Mouse (Mus musculus) intestine, embryonic 14.5 days (tissue): ENCODE measurements around the gene Skida1. TPM values are rescaled to one million over a fixed set of nuclear protein-coding genes. Genes with fewer than 3 reads are reported as not detected.
A peak's percentile ranks its signal among the peaks of the same experiment; 100 is the strongest.

Experiments
- ATAC-seq: fragments of 200-750 bp; cut with Nextera tagmentation; replicated peaks from 2 replicates; pipeline ENCODE4 v1.8.0; 2017; ENCODE audit warnings: low read depth, moderate number of reproducible peaks, moderate TSS enrichment, moderate library complexity; ENCODE audit not compliant: low FRiP score, low TSS enrichment
- DNase-seq: peaks from one replicate; pipeline ENCODE4 v3.0.0-alpha.2; 2018; ENCODE audit warnings: low spot score
- H3K27ac ChIP-seq: fragments of 300-500 bp; sonication (generic); 2 replicates; pipeline ENCODE4 v1.5.1; 2014; ENCODE audit warnings: low read depth, mild to moderate bottlenecking, control low read depth
- H3K27me3 ChIP-seq: fragments of 300-500 bp; sonication (generic); replicated peaks from 2 replicates; pipeline ENCODE4 v1.6.1; 2014; ENCODE audit warnings: low read length, control low read depth; ENCODE audit not compliant: control insufficient read depth, insufficient read depth
- H3K36me3 ChIP-seq: fragments of 300-500 bp; sonication (generic); 2 replicates; pipeline ENCODE4 v1.6.1; 2014; ENCODE audit warnings: low read length, control low read depth; ENCODE audit not compliant: control insufficient read depth, insufficient read depth
- H3K4me1 ChIP-seq: fragments of 300-500 bp; sonication (generic); replicated peaks from 2 replicates; pipeline ENCODE4 v1.6.1; 2014; ENCODE audit warnings: low read length, control low read depth, mixed read lengths; ENCODE audit not compliant: control insufficient read depth, insufficient read depth
- H3K4me2 ChIP-seq: fragments of 300-500 bp; sonication (generic); 2 replicates; pipeline ENCODE4 v1.6.1; 2014; ENCODE audit warnings: low read length
- H3K4me3 ChIP-seq: fragments of 300-500 bp; sonication (generic); 2 replicates; pipeline ENCODE4 v1.5.1; 2014; ENCODE audit warnings: low read depth, low read length, control low read depth, mixed read lengths
- H3K9ac ChIP-seq: fragments of 300-500 bp; sonication (generic); 2 replicates; pipeline ENCODE4 v1.6.1; 2014; ENCODE audit warnings: mild to moderate bottlenecking, low read length
- H3K9me3 ChIP-seq: fragments of 300-500 bp; sonication (generic); 2 replicates; pipeline ENCODE4 v1.6.1; 2016; ENCODE audit warnings: low read length, control low read depth; ENCODE audit not compliant: control insufficient read depth
- WGBS: fragments of 180-500 bp; shearing (Covaris S2); extraction: QIAGEN DNeasy Blood & Tissue Kit; methylation state at CpG from one replicate; pipeline ENCODE4 v1.1.7; 2014; 5-methylcytosine and 5-hydroxymethylcytosine counted together
- polyA plus RNA-seq: library from polyadenylated mRNA; unstranded; fragments of >200 nt; fragmentation: Nextera tagmentation; extraction: Ambion mirVana; gene quantifications from 2 replicates; pipeline ENCODE4 v1.2.1, GENCODE M21; 2014

The Skida1 gene
- polyA plus RNA-seq, 1 experiment from 2014 or later, result 3.3 TPM

GRCm38 (mm10) chr2:18052581-18052980 is 3.7 kb upstream of the Skida1 start:
- DNase-seq (no peak), ATAC-seq (no peak)
- H3K36me3 ChIP-seq, result no peaks in the 10 kb centered on the region
- no peak overlapping the region for H3K4me3 ChIP-seq
- H3K27ac ChIP-seq, result no peak overlapping the region
- no peaks in the 10 kb centered on the region for H3K9me3 ChIP-seq
- H3K9ac ChIP-seq, result no peak overlapping the region
- 59% methylated on average over 3 of the region's 3 CpGs for WGBS
- no peaks in the 10 kb centered on the region for H3K27me3 ChIP-seq
- peaks cover 42% of the 10 kb centered on the region for H3K4me1 ChIP-seq
- no peak overlapping the region for H3K4me2 ChIP-seq

GRCm38 (mm10) chr2:18051831-18052170 is 3.0 kb upstream of the Skida1 start:
- 65% methylated on average over 3 of the region's 3 CpGs for WGBS
- H3K4me1 ChIP-seq, result peaks cover 42% of the 10 kb centered on the region
- H3K27me3 ChIP-seq, result no peaks in the 10 kb centered on the region
- no peak overlapping the region for H3K9ac ChIP-seq
- H3K4me3 ChIP-seq, result no peak overlapping the region
- ATAC-seq (no peak), DNase-seq (no peak)
- no peaks in the 10 kb centered on the region for H3K36me3 ChIP-seq
- H3K4me2 ChIP-seq, result no peak overlapping the region
- H3K9me3 ChIP-seq, result no peaks in the 10 kb centered on the region
- no peak overlapping the region for H3K27ac ChIP-seq

GRCm38 (mm10) chr2:18051026-18051830 is 2.4 kb upstream of the Skida1 start:
- 0 out of 2 replicates have a peak overlapping the region, but pooled peaks have one; percentile 54 for H3K27ac ChIP-seq
- no peak overlapping the region for H3K4me3 ChIP-seq
- H3K9ac ChIP-seq, result 0 out of 2 replicates have a peak overlapping the region, but pooled peaks have one; percentile 25
- no peaks in the 10 kb centered on the region for H3K9me3 ChIP-seq
- ATAC-seq (no peak), DNase-seq (no peak)
- H3K4me1 ChIP-seq, result peaks cover 42% of the 10 kb centered on the region
- 38% methylated on average over 11 of the region's 11 CpGs for WGBS
- peak overlapping the region; percentile 85 for H3K4me2 ChIP-seq
- H3K27me3 ChIP-seq, result no peaks in the 10 kb centered on the region
- no peaks in the 10 kb centered on the region for H3K36me3 ChIP-seq

- ATAC-seq, result no peak
- peaks cover 48% of the 10 kb centered on the region for H3K4me1 ChIP-seq
- H3K36me3 ChIP-seq, result no peaks in the 10 kb centered on the region
- H3K27me3 ChIP-seq, result no peaks in the 10 kb centered on the region
- WGBS, result 25% methylated on average over 10 of the region's 10 CpGs
- no peak for DNase-seq
- peak overlapping the region; percentile 85 for H3K4me2 ChIP-seq
- H3K9ac ChIP-seq, result peak overlapping the region; percentile 25; the same call in 1 of the 2 replicates
- H3K4me3 ChIP-seq, result peak overlapping the region; percentile 13; the same call in 1 of the 2 replicates
- peak overlapping the region; percentile 54; the same call in 1 of the 2 replicates for H3K27ac ChIP-seq
- no peaks in the 10 kb centered on the region for H3K9me3 ChIP-seq
These were observed 1.7 kb upstream of the Skida1 start for GRCm38 (mm10) chr2:18050541-18050985.

GRCm38 (mm10) chr2:18050018-18050417 is 1.2 kb upstream of the Skida1 start:
- Histone ChIP-seq H3K4me2 (peak overlapping the region; percentile 85), H3K36me3 (no peaks in the 10 kb centered on the region), H3K9ac (peak overlapping the region; percentile 87), H3K27me3 (no peaks in the 10 kb centered on the region), H3K4me3 (0 out of 2 replicates have a peak overlapping the region, but pooled peaks have one; percentile 74), H3K9me3 (no peaks in the 10 kb centered on the region), H3K27ac (peak overlapping the region; percentile 95; the same call in 1 of the 2 replicates), H3K4me1 (peaks cover 47% of the 10 kb centered on the region)
- no peak for DNase-seq
- ATAC-seq, result no peak
- WGBS, result 34% methylated on average over 2 of the region's 2 CpGs

GRCm38 (mm10) chr2:18049279-18049821 is 499 bp upstream of the Skida1 start:
- peak overlapping the region; percentile 87 for H3K9ac ChIP-seq
- peak; percentile 36; the same call in 1 of the 2 replicates for ATAC-seq
- 15% methylated on average over 11 of the region's 11 CpGs for WGBS

GRCm38 (mm10) chr2:18047646-18048452 is 1.0 kb downstream of the Skida1 start:
- DNase-seq (peak; percentile 90), ATAC-seq (no peak; the same call in none of the 2 replicates)
- WGBS, result under 1% methylated on average over 70 of the region's 70 CpGs
- Histone ChIP-seq H3K27me3 (no peaks in the 10 kb centered on the region), H3K9me3 (no peaks in the 10 kb centered on the region), H3K36me3 (no peaks in the 10 kb centered on the region), H3K4me1 (peaks cover 44% of the 10 kb centered on the region), H3K9ac (peak overlapping the region; percentile 87), H3K4me3 (peak overlapping the region; percentile 74), H3K4me2 (peak overlapping the region; percentile 85), H3K27ac (peak overlapping the region; percentile 95)

More at GRCm38 (mm10) chr2:18049279-18049821, 499 bp upstream of the Skida1 start:
- Histone ChIP-seq H3K27me3 (no peaks in the 10 kb centered on the region), H3K27ac (peak overlapping the region; percentile 95), H3K36me3 (no peaks in the 10 kb centered on the region), H3K4me1 (peaks cover 46% of the 10 kb centered on the region), H3K4me3 (peak overlapping the region; percentile 74), H3K4me2 (peak overlapping the region; percentile 85), H3K9me3 (no peaks in the 10 kb centered on the region)
- peak; percentile 75 for DNase-seq
